Mouse (Mus musculus): ENCODE data around the gene Ctr9. TPM values are rescaled to one million over a fixed set of nuclear protein-coding genes. Genes with fewer than 3 reads are reported as not detected.

Ctr9 gene
- 71.1 and 77.3 TPM in 2 replicates for polyA plus RNA-seq (2016; fragmentation: Nextera tagmentation; extraction: Ambion mirVana)

DNA sequence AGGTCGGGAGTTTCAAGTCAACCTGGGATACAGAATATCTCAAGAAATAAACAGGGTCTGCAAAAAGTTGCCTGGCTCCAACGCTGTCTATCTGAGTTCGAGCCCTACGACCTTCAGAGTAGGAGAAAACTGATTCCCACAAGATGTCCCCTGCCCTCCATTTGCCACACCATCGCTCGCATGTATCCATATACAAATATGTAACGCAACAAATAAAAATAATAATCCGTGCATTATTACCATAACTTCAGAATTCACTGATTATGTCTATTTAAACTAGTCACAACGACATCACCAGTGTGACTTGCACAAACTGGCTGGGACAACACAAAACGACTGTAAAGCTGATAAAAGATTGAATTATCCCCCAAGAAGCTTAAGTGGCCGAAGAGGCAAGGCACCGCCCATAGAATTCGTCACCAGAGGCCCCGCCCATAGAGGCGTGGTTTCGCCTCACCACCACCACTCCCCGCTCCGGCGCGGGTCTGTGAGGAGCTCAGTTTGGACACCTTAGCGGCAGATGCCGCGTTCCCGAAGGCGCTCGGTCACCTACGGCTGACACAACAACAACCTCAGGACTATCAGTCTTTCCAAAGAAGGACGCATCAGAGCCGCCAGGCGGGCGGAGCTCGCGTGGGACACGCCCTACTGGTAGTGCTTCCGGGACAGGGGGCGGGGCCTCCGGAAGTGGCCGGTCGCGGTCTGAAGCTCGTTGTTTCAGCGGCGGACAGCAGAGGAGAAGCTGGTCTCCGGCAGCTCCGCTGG lies at the start of gene Ctr9:
Gene Ctr9, plus strand, starts transcription at position 671 of the 765 bp plus-strand sequence.
- H3K4me3 ChIP-seq: peak within 1 kb of the TSS; percentile 95
- H3K27me3 ChIP-seq (ENCODE audit: insufficient read depth, poor library complexity, severe bottlenecking): no peaks in the 10 kb centered on the region
- H3K9me3 ChIP-seq: no peaks in the 10 kb centered on the region
- H3K4me1 ChIP-seq (replicated peaks): peaks cover 26% of the 10 kb centered on the region
- peaks cover 33% of the 10 kb centered on the region for H3K36me3 ChIP-seq
- H3K27ac ChIP-seq: peak within 1 kb of the TSS; percentile 96
- WGBS: 9% methylated on average over 45 of the region's 45 CpGs
- DNase-seq (ENCODE audit: low spot score): peak; percentile 95

- WGBS: 77% methylated on average over 8 of the region's 8 CpGs
Observed at GRCm38 (mm10) chr7:110981036-110981435, 47.7 kb upstream of the Ctr9 start.

DNA sequence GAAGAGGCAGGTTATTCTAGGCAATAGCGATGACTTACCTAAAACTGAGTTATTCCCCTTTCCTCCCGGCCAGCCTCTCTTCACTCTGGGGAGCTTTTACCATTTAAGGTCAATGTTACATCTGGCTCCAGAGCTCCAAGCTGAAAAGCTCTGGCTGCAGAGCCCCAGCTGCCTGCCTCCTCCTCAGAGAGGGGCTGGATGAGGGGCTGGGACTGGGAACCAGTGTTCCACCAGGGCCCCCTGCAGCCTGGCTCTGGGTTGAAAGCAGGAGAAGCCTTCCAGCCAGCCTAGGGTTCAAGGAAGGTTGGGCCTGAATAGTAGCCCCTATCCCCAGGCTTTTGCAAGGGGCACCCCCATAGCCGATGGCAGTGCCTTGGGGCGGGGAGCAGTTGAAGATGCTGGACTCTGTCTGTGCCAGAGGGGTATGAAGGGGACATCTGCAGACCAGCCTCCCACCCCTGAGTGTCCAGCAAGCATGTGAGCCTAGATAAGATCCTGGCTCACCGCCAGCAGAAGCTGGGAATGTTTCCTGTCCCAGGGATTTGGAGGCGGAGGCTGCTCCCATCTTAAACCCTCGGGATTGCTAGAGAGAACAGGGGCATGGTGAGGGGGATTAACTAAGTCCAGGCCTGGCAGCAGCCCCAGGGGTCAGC lies 46.6 kb upstream of the Ctr9 start, which contains the start of gene Mrvi1:
Gene Mrvi1, minus strand, starts transcription at position 409 of the 653 bp plus-strand sequence.
- Histone ChIP-seq H3K27me3 (ENCODE audit: insufficient read depth, poor library complexity, severe bottlenecking) (no peaks in the 10 kb centered on the region), H3K4me3 (no peak within 1 kb of the TSS), H3K9me3 (no peaks in the 10 kb centered on the region), H3K4me1 (replicated peaks) (peaks cover 24% of the 10 kb centered on the region), H3K27ac (peak within 1 kb of the TSS; percentile 54), H3K36me3 (no peaks in the 10 kb centered on the region)
- DNase-seq (ENCODE audit: low spot score): no peak
- WGBS: 68% methylated on average over 7 of the region's 7 CpGs

More at GRCm38 (mm10) chr7:110981036-110981435, 47.7 kb upstream of the Ctr9 start:
- Histone ChIP-seq H3K4me1 (replicated peaks) (peaks cover 22% of the 10 kb centered on the region), H3K4me3 (no peak overlapping the region), H3K9me3 (no peaks in the 10 kb centered on the region), H3K36me3 (no peaks in the 10 kb centered on the region), H3K27ac (peak overlapping the region; percentile 54), H3K27me3 (ENCODE audit: insufficient read depth, poor library complexity, severe bottlenecking) (no peaks in the 10 kb centered on the region)
- no peak for DNase-seq (ENCODE audit: low spot score)

GRCm38 (mm10) chr7:110982764-110983163 lies 46.0 kb upstream of the Ctr9 start:
- no peaks in the 10 kb centered on the region for H3K9me3 ChIP-seq
- H3K4me3 ChIP-seq: no peak overlapping the region
- DNase-seq (ENCODE audit: low spot score): no peak
- no peak overlapping the region for H3K27ac ChIP-seq
- 65% methylated on average over 4 of the region's 4 CpGs for WGBS
- no peaks in the 10 kb centered on the region for H3K36me3 ChIP-seq
- H3K4me1 ChIP-seq (replicated peaks): peaks cover 24% of the 10 kb centered on the region
- H3K27me3 ChIP-seq (ENCODE audit: insufficient read depth, poor library complexity, severe bottlenecking): no peaks in the 10 kb centered on the region

DNA sequence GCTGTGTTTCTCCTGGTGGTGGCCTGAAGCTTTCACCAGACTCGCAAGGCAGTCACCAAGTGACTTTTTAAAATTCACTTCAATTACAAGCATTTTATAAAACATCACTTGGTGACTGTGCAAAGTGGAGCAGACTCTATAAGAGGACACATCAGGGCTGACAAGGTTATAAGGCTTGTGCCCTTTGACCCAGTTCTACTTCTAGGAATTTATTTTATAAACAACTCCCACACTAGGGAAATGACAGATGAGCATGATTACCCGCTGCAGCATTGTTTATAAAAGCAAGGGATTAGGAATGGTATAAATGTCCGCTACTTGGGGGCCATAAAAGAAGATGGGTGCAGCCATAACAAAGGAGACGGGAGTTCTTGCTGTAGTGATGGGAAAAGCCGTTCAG lies 45.1 kb upstream of the Ctr9 start:
- Histone ChIP-seq H3K9me3 (no peaks in the 10 kb centered on the region), H3K27me3 (ENCODE audit: insufficient read depth, poor library complexity, severe bottlenecking) (no peaks in the 10 kb centered on the region), H3K27ac (no peak overlapping the region), H3K4me3 (no peak overlapping the region), H3K36me3 (no peaks in the 10 kb centered on the region), H3K4me1 (replicated peaks) (peaks cover 24% of the 10 kb centered on the region)
- DNase-seq (ENCODE audit: low spot score): no peak
- WGBS: 69% methylated on average over 5 of the region's 5 CpGs

- Histone ChIP-seq H3K27me3 (ENCODE audit: insufficient read depth, poor library complexity, severe bottlenecking) (no peaks in the 10 kb centered on the region), H3K4me3 (no peak overlapping the region), H3K36me3 (no peaks in the 10 kb centered on the region), H3K27ac (no peak overlapping the region), H3K4me1 (replicated peaks) (peaks cover 26% of the 10 kb centered on the region), H3K9me3 (no peaks in the 10 kb centered on the region)
- DNase-seq (ENCODE audit: low spot score): no peak
- WGBS: 52% methylated on average over 7 of the region's 7 CpGs
Observed at GRCm38 (mm10) chr7:110985581-110986265, 43.0 kb upstream of the Ctr9 start.

- no peaks in the 10 kb centered on the region for H3K36me3 ChIP-seq
- H3K27ac ChIP-seq: no peak overlapping the region
- 94% methylated on average over 3 of the region's 3 CpGs for WGBS
- no peak for DNase-seq (ENCODE audit: low spot score)
- H3K9me3 ChIP-seq: no peaks in the 10 kb centered on the region
- no peaks in the 10 kb centered on the region for H3K27me3 ChIP-seq (ENCODE audit: insufficient read depth, poor library complexity, severe bottlenecking)
- H3K4me1 ChIP-seq (replicated peaks): peaks cover 15% of the 10 kb centered on the region; the same call in 1 of the 2 replicates
- no peak overlapping the region for H3K4me3 ChIP-seq
Observed at GRCm38 (mm10) chr7:110988081-110988480, 40.7 kb upstream of the Ctr9 start.

DNA sequence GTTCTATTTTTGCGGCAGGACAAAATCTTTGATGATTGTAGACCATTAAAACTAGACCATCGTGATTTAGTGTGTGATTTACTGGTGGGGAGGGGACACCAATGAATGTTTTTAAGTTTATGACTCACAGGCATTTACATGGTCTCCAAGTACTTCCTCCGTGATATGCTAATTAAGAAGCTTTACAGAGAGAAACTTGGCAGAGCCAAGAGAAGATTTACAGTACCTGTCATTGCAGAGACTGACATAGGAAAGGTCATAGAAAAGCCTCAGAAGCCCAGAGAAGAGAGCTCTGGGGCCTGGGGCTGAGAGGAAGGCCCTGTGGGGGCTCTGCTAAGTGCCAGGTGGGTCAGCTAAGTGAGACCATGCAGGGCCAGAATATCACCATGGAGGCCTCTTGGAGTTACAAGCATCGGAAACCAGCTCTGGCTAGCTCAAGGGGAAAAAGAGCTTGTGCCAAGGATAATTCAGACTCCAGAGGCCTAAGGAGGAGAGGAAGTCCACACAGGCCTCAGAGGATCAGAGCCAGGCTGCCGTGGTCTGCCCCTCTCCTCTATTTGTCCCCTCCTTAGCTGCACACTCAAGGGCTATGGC lies 39.4 kb upstream of the Ctr9 start:
- H3K9me3 ChIP-seq: no peaks in the 10 kb centered on the region
- no peak overlapping the region for H3K4me3 ChIP-seq
- no peak for DNase-seq (ENCODE audit: low spot score)
- H3K36me3 ChIP-seq: no peaks in the 10 kb centered on the region
- H3K4me1 ChIP-seq (replicated peaks): peaks cover 15% of the 10 kb centered on the region; the same call in 1 of the 2 replicates
- no peaks in the 10 kb centered on the region for H3K27me3 ChIP-seq (ENCODE audit: insufficient read depth, poor library complexity, severe bottlenecking)
- 92% methylated on average over 5 of the region's 5 CpGs for whole genome bisulfite sequencing
- H3K27ac ChIP-seq: no peak overlapping the region

DNA sequence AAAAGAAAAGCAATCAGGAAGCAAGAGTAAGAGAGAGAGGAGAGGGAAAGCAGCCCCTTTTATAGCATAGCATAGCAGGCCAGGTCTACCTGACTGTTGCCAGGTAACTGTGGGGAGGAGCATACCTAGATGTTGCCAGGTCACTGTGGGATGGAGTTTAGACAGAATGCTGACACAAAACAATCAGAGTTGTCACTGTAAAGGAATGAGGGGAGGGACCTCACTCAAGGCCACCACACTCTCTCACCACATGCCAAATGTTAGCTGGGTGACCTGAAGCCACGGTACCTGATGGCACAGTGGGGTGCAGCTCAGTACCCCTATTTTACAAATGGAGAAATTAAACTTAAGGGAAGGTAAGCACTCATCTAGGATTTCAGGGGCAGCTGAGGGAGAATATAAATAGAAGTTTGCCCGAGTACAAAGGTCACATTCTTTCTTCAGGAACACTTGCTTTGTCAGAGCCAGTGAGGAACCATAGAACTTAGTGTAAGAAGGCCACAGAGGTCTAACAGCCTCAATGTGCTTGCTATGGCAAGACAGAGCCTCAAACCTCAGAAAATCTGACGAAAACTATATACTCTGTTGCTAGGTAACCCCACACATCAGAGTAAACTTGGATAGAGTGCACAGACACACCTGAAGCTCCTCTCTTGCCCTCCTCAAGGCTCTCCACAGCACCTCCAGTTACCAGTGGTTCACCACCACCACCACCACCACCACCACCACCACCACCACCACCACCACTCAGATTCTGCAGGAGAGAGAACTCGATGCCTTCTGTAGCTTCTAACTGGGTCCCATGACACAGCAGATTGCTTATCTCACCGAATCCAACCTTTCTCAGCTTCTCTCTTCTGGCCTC lies 38.2 kb upstream of the Ctr9 start:
- Histone ChIP-seq H3K4me3 (no peak overlapping the region), H3K27me3 (ENCODE audit: insufficient read depth, poor library complexity, severe bottlenecking) (no peaks in the 10 kb centered on the region), H3K36me3 (no peaks in the 10 kb centered on the region), H3K9me3 (no peaks in the 10 kb centered on the region), H3K4me1 (replicated peaks) (peaks cover 13% of the 10 kb centered on the region; the same call in 1 of the 2 replicates), H3K27ac (no peak overlapping the region)
- 64% methylated on average over 5 of the region's 5 CpGs for WGBS
- no peak for DNase-seq (ENCODE audit: low spot score)

- Histone ChIP-seq H3K4me1 (replicated peaks) (peaks cover 7% of the 10 kb centered on the region; the same call in 1 of the 2 replicates), H3K27ac (no peak overlapping the region), H3K36me3 (no peaks in the 10 kb centered on the region), H3K27me3 (ENCODE audit: insufficient read depth, poor library complexity, severe bottlenecking) (no peaks in the 10 kb centered on the region), H3K9me3 (no peaks in the 10 kb centered on the region), H3K4me3 (no peak overlapping the region)
- DNase-seq (ENCODE audit: low spot score): no peak
- 37% methylated on average over 4 of the region's 4 CpGs for WGBS
Observed at GRCm38 (mm10) chr7:110991221-110991494, 37.6 kb upstream of the Ctr9 start.

DNA sequence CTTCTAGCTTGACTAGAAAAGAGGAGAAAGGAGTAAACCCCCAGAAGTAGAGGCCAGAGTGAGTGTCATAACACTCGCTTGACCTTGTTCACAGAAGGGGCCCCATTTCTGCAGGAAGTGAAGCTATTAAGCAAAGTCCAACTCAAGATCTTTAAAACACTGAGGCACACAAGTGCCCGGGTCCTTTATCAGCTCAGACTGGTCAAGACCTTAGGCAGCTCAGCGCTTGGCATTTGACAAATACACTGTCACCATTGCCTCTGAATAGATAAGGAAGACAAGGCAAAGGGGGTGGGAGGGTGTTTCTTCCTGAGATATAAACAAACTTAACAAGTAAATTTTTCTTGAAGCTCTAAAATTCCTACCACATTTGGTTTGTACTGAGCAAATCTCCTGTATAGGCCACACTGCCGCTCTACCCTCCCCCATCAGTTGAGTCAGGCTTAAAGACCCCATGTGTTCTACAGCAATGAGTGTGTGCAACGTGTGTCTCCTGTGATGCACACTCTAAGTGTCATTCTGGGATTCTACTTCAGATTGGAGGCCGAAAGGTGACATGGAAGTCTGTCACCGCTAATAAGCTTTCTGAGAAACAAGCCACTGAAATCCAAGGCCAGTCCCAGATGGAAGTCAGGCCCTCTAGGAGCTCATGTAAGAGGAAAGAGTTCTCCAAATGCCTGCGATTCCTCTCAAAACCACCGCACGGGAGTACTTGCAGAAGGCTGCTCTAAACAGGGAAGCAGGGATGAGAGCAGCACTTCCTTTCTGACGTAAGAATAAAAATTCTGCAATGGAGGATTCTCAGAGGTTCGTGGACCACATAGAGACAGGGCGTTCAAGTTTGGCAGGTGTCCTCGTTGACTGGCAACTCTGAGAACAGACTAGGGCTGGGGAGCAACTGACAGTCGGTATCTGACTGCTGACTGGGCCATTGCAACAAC lies 29.6 kb upstream of the Ctr9 start:
- Histone ChIP-seq H3K27ac (no peak overlapping the region), H3K36me3 (no peaks in the 10 kb centered on the region), H3K4me3 (no peak overlapping the region), H3K27me3 (ENCODE audit: insufficient read depth, poor library complexity, severe bottlenecking) (no peaks in the 10 kb centered on the region), H3K9me3 (no peaks in the 10 kb centered on the region), H3K4me1 (replicated peaks) (no peaks in the 10 kb centered on the region)
- DNase-seq (ENCODE audit: low spot score): no peak
- WGBS: 90% methylated on average over 15 of the region's 15 CpGs
